Mouse (Mus musculus) hindbrain, embryonic 12.5 days (tissue): ENCODE results near the gene Gpnmb. TPM values are rescaled to one million over a fixed set of nuclear protein-coding genes. Genes with fewer than 3 reads are reported as not detected.
A peak's percentile ranks its signal among the peaks of the same experiment; 100 is the strongest.

Source experiments
- ATAC-seq: fragments of 200-750 bp; cut with Nextera tagmentation; 2 replicates; pipeline ENCODE4 v1.8.0; 2017; ENCODE audit warnings: moderate TSS enrichment; ENCODE audit not compliant: low FRiP score
- H3K27ac ChIP-seq: fragments of 300-500 bp; sonication (generic); 2 replicates; pipeline ENCODE4 v1.5.1; 2016; ENCODE audit warnings: mild to moderate bottlenecking
- H3K27me3 ChIP-seq: fragments of 300-500 bp; sonication (generic); 2 replicates; pipeline ENCODE4 v1.6.1; 2016; ENCODE audit warnings: mild to moderate bottlenecking
- H3K36me3 ChIP-seq: fragments of 300-500 bp; sonication (generic); 2 replicates; pipeline ENCODE4 v1.6.1; 2016; ENCODE audit warnings: mild to moderate bottlenecking
- H3K4me1 ChIP-seq: fragments of 300-500 bp; sonication (generic); 2 replicates; pipeline ENCODE4 v1.6.1; 2016
- H3K4me2 ChIP-seq: fragments of 300-500 bp; sonication (generic); replicated peaks from 2 replicates; pipeline ENCODE4 v1.6.1; 2016; ENCODE audit warnings: mild to moderate bottlenecking
- H3K4me3 ChIP-seq: fragments of 300-500 bp; sonication (generic); 2 replicates; pipeline ENCODE4 v1.5.1; 2016; ENCODE audit warnings: mild to moderate bottlenecking
- H3K9ac ChIP-seq: fragments of 300-500 bp; sonication (generic); 2 replicates; pipeline ENCODE4 v1.6.1; 2016; ENCODE audit warnings: mild to moderate bottlenecking, moderate library complexity
- H3K9me3 ChIP-seq: fragments of 300-500 bp; sonication (generic); replicated peaks from 2 replicates; pipeline ENCODE4 v1.6.1; 2016; ENCODE audit warnings: mild to moderate bottlenecking
- WGBS: fragments of 180-500 bp; shearing (Covaris S2); methylation state at CpG from one replicate; pipeline ENCODE4 v1.1.7; 2016; 5-methylcytosine and 5-hydroxymethylcytosine counted together
- polyA plus RNA-seq: library from polyadenylated mRNA; unstranded; fragments of >200 nt; fragmentation: Nextera tagmentation; extraction: Ambion mirVana; gene quantifications from 2 replicates; pipeline ENCODE4 v1.2.1, GENCODE M21; 2016

Gpnmb gene
- polyA plus RNA-seq, 1 experiment from 2014 or later, result 0.65 TPM

DNA sequence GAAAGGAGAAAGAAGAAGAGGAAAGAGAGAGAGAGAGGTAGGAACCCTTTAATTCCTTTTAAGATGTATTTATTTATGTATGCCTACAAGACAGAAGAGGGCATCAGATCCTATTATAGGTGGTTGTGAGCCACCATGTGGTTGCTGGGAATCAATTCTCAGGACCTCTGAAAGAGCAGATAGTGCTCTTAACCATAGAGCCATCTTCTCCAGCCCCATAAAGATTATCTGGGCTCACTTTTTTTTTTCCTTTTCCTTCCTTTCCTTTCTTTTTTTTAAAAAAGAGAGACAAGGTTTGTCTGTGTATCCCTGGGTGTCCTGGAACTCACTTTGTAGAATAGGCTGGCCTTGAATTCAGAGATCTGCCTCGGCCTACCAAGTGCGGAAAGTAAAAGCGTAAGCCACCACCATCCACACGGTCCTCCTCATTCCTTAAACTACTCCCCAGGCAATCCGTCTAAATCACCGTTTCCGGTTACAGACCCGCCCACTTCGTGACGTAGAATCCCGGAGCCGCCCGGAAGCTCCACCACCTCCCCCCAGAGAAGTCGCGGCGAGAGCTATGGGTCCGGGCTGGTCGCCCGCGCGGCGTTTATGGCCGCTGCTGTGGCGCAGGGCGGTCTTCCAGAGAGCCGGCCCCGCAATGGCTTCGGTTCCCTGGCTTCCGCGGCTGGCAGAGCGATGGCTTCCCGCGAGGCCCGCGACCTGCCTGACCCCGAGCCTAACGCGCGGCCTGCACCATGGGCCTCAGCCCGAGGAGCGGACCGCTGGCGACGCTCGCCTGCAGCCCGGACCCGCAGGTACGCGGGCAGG is 37.2 kb downstream of the Gpnmb start, which contains the start of gene Malsu1:
TSS of gene Malsu1 (plus strand) at position 492 of the 813 bp plus-strand sequence.
- Histone ChIP-seq H3K27me3 (no peaks in the 10 kb centered on the region), H3K4me1 (peaks cover 16% of the 10 kb centered on the region), H3K9ac (peak within 1 kb of the TSS; percentile 89), H3K27ac (peak within 1 kb of the TSS; percentile 81), H3K4me2 (peak within 1 kb of the TSS; percentile 88), H3K9me3 (no peaks in the 10 kb centered on the region), H3K36me3 (no peaks in the 10 kb centered on the region), H3K4me3 (peak within 1 kb of the TSS; percentile 92)
- under 1% methylated on average over 49 of the region's 49 CpGs for WGBS
- ATAC-seq, result peak; percentile 98

DNA sequence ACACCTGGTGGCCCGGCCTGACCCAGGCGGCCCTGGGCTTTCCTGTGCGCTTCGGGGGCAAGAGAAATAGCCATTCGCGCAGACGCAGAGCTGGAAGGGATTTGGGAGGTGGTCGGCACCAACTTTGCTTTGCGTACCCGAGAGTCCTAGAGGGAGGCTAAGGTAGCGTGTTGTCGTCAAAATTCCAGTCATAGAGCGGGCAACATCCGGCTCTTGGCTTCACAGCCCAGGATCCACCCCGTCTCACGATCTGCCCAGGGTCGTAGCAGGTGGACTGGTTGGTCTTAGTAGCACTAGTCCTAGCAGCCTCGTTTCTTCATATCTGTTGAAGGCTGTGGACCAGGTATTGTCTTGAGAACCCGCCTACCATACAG is 37.8 kb downstream of the Gpnmb start:
- WGBS, result 1% methylated on average over 19 of the region's 19 CpGs
- H3K4me1 ChIP-seq, result peaks cover 16% of the 10 kb centered on the region
- no peaks in the 10 kb centered on the region for H3K27me3 ChIP-seq
- peak overlapping the region; percentile 89 for H3K9ac ChIP-seq
- H3K9me3 ChIP-seq, result no peaks in the 10 kb centered on the region
- H3K36me3 ChIP-seq, result no peaks in the 10 kb centered on the region
- H3K4me3 ChIP-seq, result peak overlapping the region; percentile 92
- H3K27ac ChIP-seq, result peak overlapping the region; percentile 81
- peak; percentile 77 for ATAC-seq
- H3K4me2 ChIP-seq, result peak overlapping the region; percentile 88

DNA sequence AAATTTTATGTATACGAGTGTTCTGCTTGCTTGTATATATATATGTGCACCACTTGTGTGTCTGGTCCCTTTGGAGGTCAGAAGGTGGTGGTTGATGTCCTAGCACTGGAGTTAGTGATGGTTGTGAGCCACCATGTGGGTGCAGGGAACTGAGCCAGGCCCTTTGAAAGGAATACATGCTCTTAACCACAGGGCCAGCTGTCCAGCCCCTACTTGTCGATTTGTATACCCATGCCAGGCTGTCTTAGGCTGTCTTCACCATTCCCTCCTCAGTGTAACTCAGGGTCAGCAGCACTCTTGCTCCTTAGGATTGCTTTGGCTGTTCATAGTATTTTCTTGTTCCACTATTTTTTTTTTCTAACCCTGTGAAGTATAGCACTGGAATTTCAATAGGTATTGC is 41.5 kb downstream of the Gpnmb start:
- Histone ChIP-seq H3K36me3 (no peaks in the 10 kb centered on the region), H3K4me1 (peaks cover 16% of the 10 kb centered on the region), H3K27ac (no peak overlapping the region), H3K4me3 (no peak overlapping the region), H3K4me2 (no peak overlapping the region), H3K9ac (no peak overlapping the region), H3K9me3 (no peaks in the 10 kb centered on the region), H3K27me3 (no peaks in the 10 kb centered on the region)
- no peak for ATAC-seq
- whole genome bisulfite sequencing, result 91% methylated on average over 2 of the region's 2 CpGs

- WGBS, result 94% methylated on average over 1 of the region's 1 CpGs
- Histone ChIP-seq H3K27ac (no peak overlapping the region), H3K4me1 (peaks cover 13% of the 10 kb centered on the region), H3K9ac (no peak overlapping the region), H3K9me3 (no peaks in the 10 kb centered on the region), H3K4me3 (no peak overlapping the region), H3K36me3 (peaks cover 14% of the 10 kb centered on the region), H3K4me2 (no peak overlapping the region), H3K27me3 (no peaks in the 10 kb centered on the region)
- ATAC-seq, result no peak
Measured at GRCm38 (mm10) chr6:49079313-49079712, 43.0 kb downstream of the Gpnmb start.

DNA sequence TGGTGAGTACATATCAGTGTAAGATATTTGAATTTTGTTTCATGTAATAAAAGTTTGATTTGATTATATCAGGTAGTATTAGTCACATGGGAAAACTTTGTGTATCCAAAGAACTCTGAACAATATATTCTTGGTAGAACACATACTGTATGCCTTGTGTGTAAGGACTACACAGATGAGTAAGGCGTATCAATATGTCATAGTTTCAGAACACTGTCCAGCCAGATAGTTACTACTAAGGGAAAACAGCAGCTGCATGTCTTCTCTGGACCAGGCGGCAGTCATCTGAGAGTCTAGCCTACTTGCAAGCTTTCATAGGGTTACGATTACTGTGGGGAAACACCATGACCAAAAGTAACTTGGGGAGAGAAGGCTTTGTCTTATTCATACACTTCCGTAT is 46.7 kb downstream of the Gpnmb start:
- Histone ChIP-seq H3K27ac (no peak overlapping the region), H3K27me3 (no peaks in the 10 kb centered on the region), H3K4me1 (no peaks in the 10 kb centered on the region), H3K36me3 (peaks cover 42% of the 10 kb centered on the region), H3K4me3 (no peak overlapping the region), H3K9ac (no peak overlapping the region), H3K4me2 (no peak overlapping the region), H3K9me3 (no peaks in the 10 kb centered on the region)
- 92% methylated on average over 4 of the region's 4 CpGs for WGBS
- ATAC-seq, result no peak

GRCm38 (mm10) chr6:49094968-49095367 is 58.6 kb downstream of the Gpnmb start:
- Histone ChIP-seq H3K36me3 (peaks cover 73% of the 10 kb centered on the region), H3K4me1 (no peaks in the 10 kb centered on the region), H3K27me3 (no peaks in the 10 kb centered on the region), H3K9ac (no peak overlapping the region), H3K4me2 (no peak overlapping the region), H3K9me3 (no peaks in the 10 kb centered on the region), H3K27ac (no peak overlapping the region), H3K4me3 (no peak overlapping the region)
- no peak for ATAC-seq
- 90% methylated on average over 10 of the region's 10 CpGs for WGBS

DNA sequence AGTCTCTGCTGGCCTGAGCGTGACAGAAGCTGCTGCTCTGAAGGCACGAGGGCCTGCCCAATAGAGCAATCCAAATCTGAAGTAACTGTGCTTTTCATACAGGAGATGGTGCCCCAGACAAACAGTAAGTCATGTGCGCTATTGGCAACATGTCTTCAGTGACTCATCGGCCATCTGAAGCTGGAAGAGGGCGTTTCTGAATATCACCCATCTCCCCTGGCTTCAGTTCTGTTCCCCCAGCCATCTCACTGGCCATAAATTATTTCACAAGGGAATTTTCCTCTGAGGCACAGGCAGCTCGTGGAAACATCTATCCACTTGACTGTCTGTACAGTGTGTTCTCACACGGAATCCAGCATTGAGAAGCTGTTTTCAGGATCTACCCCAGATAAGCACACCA is 60.1 kb downstream of the Gpnmb start:
- H3K36me3 ChIP-seq, result peaks cover 59% of the 10 kb centered on the region
- no peak for ATAC-seq
- H3K27me3 ChIP-seq, result no peaks in the 10 kb centered on the region

DNA sequence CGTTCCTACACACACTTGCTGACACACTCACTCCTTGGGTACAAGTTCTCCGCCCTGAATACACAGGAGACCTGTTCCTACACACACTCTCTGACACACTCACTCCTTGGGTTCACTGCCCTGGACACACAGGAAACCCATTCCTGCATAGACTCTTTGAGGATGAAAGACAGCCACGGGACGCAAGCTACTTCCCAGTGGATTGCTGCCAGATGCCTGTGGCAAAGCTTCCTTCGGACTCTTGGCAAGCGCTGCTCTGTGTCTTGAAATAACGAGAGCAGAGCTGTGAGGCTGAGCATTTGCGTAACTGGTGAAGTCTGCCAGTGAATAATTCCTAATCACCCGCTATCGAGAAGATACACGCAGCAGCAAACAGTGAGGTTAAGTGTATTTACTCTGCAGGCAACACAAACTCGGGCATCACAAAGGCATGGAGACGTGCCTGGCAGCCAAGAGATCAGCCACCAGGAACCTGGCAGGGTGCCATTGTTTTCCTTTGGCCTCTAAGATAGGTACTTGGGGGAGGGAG is 60.7 kb downstream of the Gpnmb start:
- peaks cover 53% of the 10 kb centered on the region for H3K36me3 ChIP-seq
- no peak for ATAC-seq
- peak overlapping the region; percentile 30; the same call in 1 of the 2 replicates for H3K27ac ChIP-seq

More for the DNA sequence above, 60.1 kb downstream of the Gpnmb start:
- Histone ChIP-seq H3K27ac (no peak overlapping the region), H3K4me3 (no peak overlapping the region), H3K4me2 (no peak overlapping the region), H3K9ac (no peak overlapping the region), H3K4me1 (no peaks in the 10 kb centered on the region), H3K9me3 (no peaks in the 10 kb centered on the region)
- WGBS, result 92% methylated on average over 7 of the region's 7 CpGs

DNA sequence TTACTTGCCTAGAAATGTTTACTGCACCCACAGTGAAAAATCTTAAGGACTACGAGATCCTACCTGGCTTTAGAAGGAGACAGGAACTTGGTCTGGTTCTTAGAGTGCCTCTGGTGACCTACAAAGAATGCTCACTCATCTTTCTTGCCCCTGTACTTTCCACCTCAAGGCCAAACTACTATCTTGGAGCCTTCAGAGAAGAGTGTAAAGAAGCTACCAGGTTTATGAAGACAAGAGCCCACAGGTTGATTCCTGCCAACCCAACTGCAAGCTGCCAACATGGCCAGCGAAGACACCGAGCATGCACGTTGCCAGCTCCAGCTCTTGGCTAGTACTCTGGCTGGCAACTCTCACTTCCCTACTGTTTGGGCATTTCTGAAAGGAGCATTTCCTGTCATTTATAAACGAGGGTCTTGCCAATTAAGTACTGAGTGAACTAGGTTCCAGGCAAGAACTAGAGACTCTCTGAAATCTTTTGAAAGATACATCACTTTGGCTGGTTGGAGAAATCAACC is 61.3 kb downstream of the Gpnmb start:
- 89% methylated on average over 5 of the region's 5 CpGs for WGBS
- Histone ChIP-seq H3K27me3 (no peaks in the 10 kb centered on the region), H3K4me3 (no peak overlapping the region), H3K27ac (no peak overlapping the region), H3K4me2 (no peak overlapping the region), H3K9me3 (no peaks in the 10 kb centered on the region), H3K4me1 (no peaks in the 10 kb centered on the region), H3K9ac (no peak overlapping the region), H3K36me3 (peaks cover 53% of the 10 kb centered on the region)
- ATAC-seq, result no peak

More for the DNA sequence above, 60.7 kb downstream of the Gpnmb start:
- no peaks in the 10 kb centered on the region for H3K9me3 ChIP-seq
- H3K4me3 ChIP-seq, result no peak overlapping the region
- H3K27me3 ChIP-seq, result no peaks in the 10 kb centered on the region
- WGBS, result 64% methylated on average over 13 of the region's 13 CpGs
- no peak overlapping the region for H3K9ac ChIP-seq
- no peaks in the 10 kb centered on the region for H3K4me1 ChIP-seq
- no peak overlapping the region for H3K4me2 ChIP-seq

- Histone ChIP-seq H3K27me3 (no peaks in the 10 kb centered on the region), H3K27ac (no peak overlapping the region), H3K36me3 (peaks cover 52% of the 10 kb centered on the region), H3K4me1 (no peaks in the 10 kb centered on the region), H3K9ac (no peak overlapping the region), H3K4me3 (no peak overlapping the region), H3K4me2 (no peak overlapping the region), H3K9me3 (no peaks in the 10 kb centered on the region)
- WGBS, result 85% methylated on average over 1 of the region's 1 CpGs
- ATAC-seq, result no peak
Measured at GRCm38 (mm10) chr6:49099086-49099485, 62.7 kb downstream of the Gpnmb start.

DNA sequence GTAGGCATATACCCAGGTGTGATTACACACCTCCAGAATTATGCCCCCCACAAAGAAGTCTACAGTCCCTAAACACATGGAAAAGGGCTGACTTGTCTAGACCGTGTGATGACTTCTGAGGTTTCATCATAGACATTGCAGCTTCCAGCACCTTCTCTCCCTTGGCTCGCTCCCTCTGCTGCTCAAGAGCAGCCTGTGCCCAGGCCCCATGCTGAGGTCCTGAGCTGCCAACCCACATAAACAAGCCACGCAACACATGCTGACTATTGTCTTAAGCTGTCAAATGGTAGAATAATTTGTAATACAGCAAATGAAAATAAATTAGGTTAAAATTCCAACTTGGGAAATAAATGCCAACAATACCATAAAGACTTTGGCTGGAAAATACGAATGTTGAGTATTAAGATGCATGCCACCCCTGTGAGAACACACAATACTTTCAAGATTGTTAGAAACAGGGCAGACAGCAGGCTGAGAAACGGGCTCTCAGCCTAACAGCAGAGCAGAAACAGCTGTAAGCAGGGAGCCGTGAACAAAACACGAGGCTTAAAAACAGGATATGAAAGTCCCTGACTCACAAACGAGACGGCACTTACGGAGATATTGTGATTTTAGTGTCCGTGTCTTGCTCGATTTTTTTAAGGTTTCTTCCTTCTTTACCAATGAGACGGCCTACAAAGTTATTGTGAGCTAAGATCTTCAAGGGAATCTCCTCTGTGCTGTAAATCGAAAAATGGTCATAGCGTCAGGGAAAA is 70.6 kb downstream of the Gpnmb start:
- no peak for ATAC-seq

DNA sequence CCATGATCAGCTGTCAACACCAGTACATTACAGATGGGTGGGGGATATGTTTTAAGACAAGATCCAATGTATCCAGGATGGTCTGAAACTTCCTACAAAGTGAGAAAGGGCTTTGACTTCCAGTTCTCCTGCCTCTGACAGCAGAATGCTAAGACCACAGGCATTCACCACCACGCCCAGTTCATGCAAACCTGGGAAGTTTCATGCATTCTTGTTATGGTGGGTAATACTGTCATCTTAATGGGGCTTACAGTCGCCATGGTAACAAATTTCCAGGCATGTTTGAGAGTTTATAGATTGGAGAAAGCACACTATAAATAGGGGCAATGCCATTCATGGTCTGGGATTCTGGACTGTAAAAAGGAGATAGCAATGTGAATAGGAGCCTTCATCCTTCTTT is 72.8 kb downstream of the Gpnmb start:
- ATAC-seq, result no peak
- H3K4me1 ChIP-seq, result no peaks in the 10 kb centered on the region
- H3K9ac ChIP-seq, result no peak overlapping the region
- WGBS, result 91% methylated on average over 2 of the region's 2 CpGs
- H3K4me3 ChIP-seq, result no peak overlapping the region
- peaks cover 56% of the 10 kb centered on the region for H3K36me3 ChIP-seq
- H3K9me3 ChIP-seq, result no peaks in the 10 kb centered on the region
- no peaks in the 10 kb centered on the region for H3K27me3 ChIP-seq
- no peak overlapping the region for H3K4me2 ChIP-seq
- no peak overlapping the region for H3K27ac ChIP-seq

More for the DNA sequence above, 70.6 kb downstream of the Gpnmb start:
- H3K27ac ChIP-seq, result no peak overlapping the region
- no peaks in the 10 kb centered on the region for H3K4me1 ChIP-seq
- peaks cover 75% of the 10 kb centered on the region for H3K36me3 ChIP-seq
- 92% methylated on average over 15 of the region's 15 CpGs for WGBS
- H3K9ac ChIP-seq, result no peak overlapping the region
- no peaks in the 10 kb centered on the region for H3K27me3 ChIP-seq
- no peaks in the 10 kb centered on the region for H3K9me3 ChIP-seq
- H3K4me3 ChIP-seq, result no peak overlapping the region
- H3K4me2 ChIP-seq, result no peak overlapping the region
